Mouse (Mus musculus): Measurements from ENCODE around the gene Stn1. TPM values are rescaled to one million over a fixed set of nuclear protein-coding genes. Genes with fewer than 3 reads are reported as not detected.

Stn1 gene
- polyA plus RNA-seq, 1 experiment from 2014 or later = 53.6 TPM

DNA sequence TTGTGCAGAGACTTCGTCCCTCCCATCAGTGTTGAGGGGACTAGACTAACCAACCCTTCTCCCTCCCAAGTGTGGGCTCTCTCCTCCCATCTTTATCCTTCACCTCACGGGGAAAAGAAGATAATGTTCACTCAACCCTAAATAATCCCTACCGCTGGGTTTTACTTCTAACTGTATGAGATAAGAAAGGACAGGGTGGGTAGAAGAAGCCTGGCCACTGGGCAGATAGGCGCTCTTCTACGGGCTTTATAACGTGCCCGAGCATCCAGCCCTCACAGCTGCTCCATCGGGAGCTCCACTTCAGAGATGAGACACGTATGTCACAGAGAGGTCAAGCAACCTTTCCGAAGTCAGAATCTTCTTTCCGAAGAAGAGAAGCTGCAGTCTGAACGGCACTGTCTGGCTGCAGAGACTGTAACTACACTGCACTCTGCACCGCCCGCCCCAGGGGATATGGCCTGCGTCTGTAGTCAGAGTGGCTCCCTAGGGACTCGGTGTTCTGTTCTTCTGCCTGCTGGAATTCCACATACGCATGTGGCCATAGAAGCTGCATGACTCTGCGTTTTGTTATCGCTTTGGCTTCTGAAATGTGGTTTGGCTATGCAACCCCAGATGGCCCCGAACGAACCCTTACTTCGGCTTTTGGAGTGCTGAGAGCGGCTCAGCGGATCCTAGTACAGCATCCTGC lies 18.7 kb downstream of the Stn1 start:
- Histone ChIP-seq H3K9me3 (replicated peaks) (no peaks in the 10 kb centered on the region), H3K9ac (no peak overlapping the region), H3K27ac (replicated peaks) (no peak overlapping the region), H3K27me3 (no peaks in the 10 kb centered on the region), H3K36me3 (peaks cover 52% of the 10 kb centered on the region), H3K4me2 (replicated peaks) (no peak overlapping the region), H3K4me3 (replicated peaks) (no peak overlapping the region), H3K4me1 (no peaks in the 10 kb centered on the region)
- WGBS = 78% methylated on average over 24 of the region's 24 CpGs
- no peak for ATAC-seq (ENCODE audit: insufficient number of reproducible peaks, low FRiP score, low TSS enrichment, low read depth)

DNA sequence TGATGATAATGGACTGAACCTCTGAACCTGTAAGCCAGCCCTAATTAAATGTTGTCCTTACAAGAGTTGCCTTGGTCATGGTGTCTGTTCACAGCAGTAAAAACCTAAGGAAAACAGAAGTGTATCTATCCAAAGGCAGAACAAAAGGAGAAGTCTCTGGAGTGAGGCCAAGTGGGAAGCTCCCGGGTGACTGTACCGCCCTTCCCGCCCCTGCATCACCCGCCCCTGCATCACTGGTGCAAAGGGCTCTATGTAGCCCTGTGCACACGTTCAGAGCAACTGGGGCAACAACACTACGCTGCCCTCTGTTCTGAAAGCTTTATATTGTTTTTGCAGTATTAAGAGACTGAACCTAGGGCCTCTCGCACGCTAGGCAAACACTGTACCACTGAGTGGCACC lies 19.7 kb downstream of the Stn1 start:
- WGBS = 76% methylated on average over 8 of the region's 8 CpGs
- Histone ChIP-seq H3K27ac (replicated peaks) (no peak overlapping the region), H3K4me1 (no peaks in the 10 kb centered on the region), H3K9ac (no peak overlapping the region), H3K36me3 (peaks cover 42% of the 10 kb centered on the region), H3K4me2 (replicated peaks) (no peak overlapping the region), H3K9me3 (replicated peaks) (no peaks in the 10 kb centered on the region), H3K27me3 (no peaks in the 10 kb centered on the region), H3K4me3 (replicated peaks) (no peak overlapping the region)
- ATAC-seq (ENCODE audit: insufficient number of reproducible peaks, low FRiP score, low TSS enrichment, low read depth) = no peak

DNA sequence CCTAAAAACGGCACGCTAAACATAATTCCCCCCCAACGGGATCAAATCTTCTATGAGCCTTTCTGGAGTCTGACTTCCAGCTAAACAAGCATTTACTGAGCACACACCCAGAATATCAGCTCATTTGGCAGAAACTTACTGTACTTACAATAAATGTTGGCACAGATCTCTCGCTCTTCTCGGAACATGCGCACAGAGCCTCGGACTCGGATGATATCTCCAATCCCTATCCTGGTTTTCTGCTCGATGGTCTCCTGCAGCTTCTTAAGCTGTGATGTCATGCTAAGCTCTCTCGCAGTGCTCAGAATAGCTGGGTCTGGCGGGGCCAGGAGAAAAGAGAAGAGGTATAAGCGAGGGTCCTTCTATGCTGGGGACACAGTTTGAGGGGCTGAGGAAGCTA lies 20.4 kb downstream of the Stn1 start:
- Histone ChIP-seq H3K27me3 (no peaks in the 10 kb centered on the region), H3K4me1 (no peaks in the 10 kb centered on the region), H3K4me2 (replicated peaks) (no peak overlapping the region), H3K4me3 (replicated peaks) (no peak overlapping the region), H3K27ac (replicated peaks) (no peak overlapping the region), H3K36me3 (peaks cover 37% of the 10 kb centered on the region), H3K9ac (no peak overlapping the region), H3K9me3 (replicated peaks) (no peaks in the 10 kb centered on the region)
- 91% methylated on average over 12 of the region's 12 CpGs for WGBS
- no peak for ATAC-seq (ENCODE audit: insufficient number of reproducible peaks, low FRiP score, low TSS enrichment, low read depth)

DNA sequence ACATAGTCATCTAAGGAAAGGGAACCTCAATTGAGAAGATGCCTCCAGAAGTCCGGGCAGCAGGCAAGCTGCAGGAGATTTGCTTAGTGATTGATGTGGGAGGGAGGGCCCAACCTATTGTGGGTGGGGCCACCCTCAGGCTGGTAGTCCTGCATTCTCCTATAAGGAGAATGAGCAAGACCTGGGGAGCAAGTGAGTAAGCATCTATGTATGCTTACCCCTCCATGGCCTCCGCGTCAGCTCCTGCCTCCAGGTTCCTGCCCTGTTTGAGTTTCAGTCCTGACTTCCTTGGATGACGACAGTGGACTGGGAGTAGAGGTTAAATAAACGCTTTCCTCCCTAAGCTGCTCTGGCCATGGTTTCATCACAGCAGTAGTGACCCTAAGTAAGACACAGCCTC lies 22.2 kb downstream of the Stn1 start:
- H3K27ac ChIP-seq (replicated peaks) = no peak overlapping the region
- no peak overlapping the region for H3K4me2 ChIP-seq (replicated peaks)
- H3K27me3 ChIP-seq = no peaks in the 10 kb centered on the region
- no peak overlapping the region for H3K4me3 ChIP-seq (replicated peaks)
- H3K36me3 ChIP-seq = peaks cover 32% of the 10 kb centered on the region
- 65% methylated on average over 5 of the region's 5 CpGs for WGBS
- peaks cover 12% of the 10 kb centered on the region; the same call in 1 of the 2 replicates for H3K4me1 ChIP-seq
- no peak overlapping the region for H3K9ac ChIP-seq
- no peaks in the 10 kb centered on the region for H3K9me3 ChIP-seq (replicated peaks)
- no peak for ATAC-seq (ENCODE audit: insufficient number of reproducible peaks, low FRiP score, low TSS enrichment, low read depth)

DNA sequence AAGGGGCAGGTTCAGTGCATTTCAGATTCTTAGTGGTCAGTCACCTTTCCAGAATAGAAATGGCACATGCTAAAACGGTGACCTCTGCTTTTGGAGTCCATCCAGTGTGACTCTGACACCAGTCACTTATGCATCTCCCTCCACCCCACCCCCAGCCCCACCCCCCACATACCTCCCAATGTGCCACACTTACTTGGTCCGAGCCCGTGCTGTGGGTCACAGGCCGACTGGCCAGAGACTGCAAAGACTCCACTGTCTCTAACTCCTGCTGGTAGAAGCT lies 23.7 kb downstream of the Stn1 start:
- 78% methylated on average over 4 of the region's 4 CpGs for WGBS
- Histone ChIP-seq H3K36me3 (peaks cover 40% of the 10 kb centered on the region), H3K4me3 (replicated peaks) (no peak overlapping the region), H3K27ac (replicated peaks) (no peak overlapping the region), H3K27me3 (no peaks in the 10 kb centered on the region), H3K4me1 (peaks cover 27% of the 10 kb centered on the region), H3K9ac (no peak overlapping the region), H3K9me3 (replicated peaks) (no peaks in the 10 kb centered on the region), H3K4me2 (replicated peaks) (no peak overlapping the region)
- ATAC-seq (ENCODE audit: insufficient number of reproducible peaks, low FRiP score, low TSS enrichment, low read depth) = no peak

DNA sequence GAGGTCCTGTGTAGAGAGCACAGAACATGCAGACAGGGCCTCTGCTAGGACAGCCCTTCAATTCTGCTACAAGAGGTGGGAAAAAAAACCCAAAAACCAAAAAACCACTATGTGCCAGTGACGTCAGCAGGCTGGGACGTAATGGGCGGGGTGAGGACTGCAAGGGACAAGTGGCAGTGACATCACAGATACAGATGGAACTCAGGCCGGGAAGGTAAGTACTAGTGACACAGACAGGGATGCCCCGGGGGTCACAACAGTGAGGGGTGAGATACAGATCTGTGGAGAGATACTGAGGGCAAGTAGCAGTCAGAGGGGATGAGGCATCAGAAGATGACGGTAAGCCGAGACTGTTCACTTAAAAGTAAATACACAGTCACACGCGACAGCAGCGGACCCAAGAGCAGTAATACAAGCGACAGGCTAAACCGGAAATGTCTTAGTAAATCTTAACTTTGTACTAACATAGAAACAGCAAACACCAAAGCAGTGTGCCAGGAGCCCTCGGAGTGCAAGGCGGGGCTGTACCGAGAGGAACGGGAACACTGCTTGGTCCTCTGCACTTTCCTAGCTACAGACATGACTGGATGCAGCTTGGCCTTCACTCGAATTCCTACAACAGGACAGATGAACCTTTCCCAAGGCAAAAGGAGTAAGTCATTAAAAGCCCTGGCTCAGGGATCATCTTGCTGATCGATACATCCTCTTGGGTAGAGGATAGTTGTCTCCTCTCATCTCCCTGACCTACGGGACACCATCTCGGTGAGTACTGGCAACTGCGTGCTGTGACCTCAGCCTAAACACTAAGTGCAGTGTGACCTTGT lies 24.3 kb downstream of the Stn1 start:
- no peak overlapping the region for H3K4me2 ChIP-seq (replicated peaks)
- peaks cover 40% of the 10 kb centered on the region for H3K36me3 ChIP-seq
- no peak overlapping the region for H3K4me3 ChIP-seq (replicated peaks)
- peaks cover 32% of the 10 kb centered on the region for H3K4me1 ChIP-seq
- no peak overlapping the region for H3K27ac ChIP-seq (replicated peaks)
- no peaks in the 10 kb centered on the region for H3K9me3 ChIP-seq (replicated peaks)
- no peak overlapping the region for H3K9ac ChIP-seq
- 70% methylated on average over 21 of the region's 21 CpGs for WGBS
- H3K27me3 ChIP-seq = no peaks in the 10 kb centered on the region
- ATAC-seq (ENCODE audit: insufficient number of reproducible peaks, low FRiP score, low TSS enrichment, low read depth) = no peak

DNA sequence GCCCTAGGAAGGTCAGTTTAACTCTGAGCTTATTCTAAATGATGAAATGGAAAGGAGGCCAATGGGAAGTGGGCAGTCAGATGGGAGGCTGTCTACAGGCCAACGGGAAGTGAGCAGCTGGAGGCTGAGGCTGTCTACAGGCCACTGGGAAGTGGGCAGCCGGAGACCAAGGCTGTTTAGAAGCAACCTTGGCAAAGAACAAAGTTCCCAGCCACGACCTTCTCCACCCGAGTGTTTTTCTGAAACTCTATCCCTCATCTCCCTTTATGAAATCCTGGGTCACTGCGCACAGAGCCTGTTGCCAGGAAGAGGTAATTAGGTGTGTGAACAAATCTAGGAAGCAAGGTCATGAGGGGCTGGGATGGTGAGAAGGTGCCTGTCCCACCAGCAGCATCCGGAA lies 25.3 kb downstream of the Stn1 start:
- Histone ChIP-seq H3K4me3 (replicated peaks) (no peak overlapping the region), H3K9me3 (replicated peaks) (no peaks in the 10 kb centered on the region), H3K36me3 (peaks cover 37% of the 10 kb centered on the region), H3K4me2 (replicated peaks) (no peak overlapping the region), H3K27me3 (no peaks in the 10 kb centered on the region), H3K9ac (no peak overlapping the region), H3K27ac (replicated peaks) (0 out of 2 replicates have a peak overlapping the region, but pooled peaks have one; percentile 40), H3K4me1 (peaks cover 39% of the 10 kb centered on the region)
- ATAC-seq (ENCODE audit: insufficient number of reproducible peaks, low FRiP score, low TSS enrichment, low read depth) = no peak
- WGBS = 56% methylated on average over 6 of the region's 6 CpGs

DNA sequence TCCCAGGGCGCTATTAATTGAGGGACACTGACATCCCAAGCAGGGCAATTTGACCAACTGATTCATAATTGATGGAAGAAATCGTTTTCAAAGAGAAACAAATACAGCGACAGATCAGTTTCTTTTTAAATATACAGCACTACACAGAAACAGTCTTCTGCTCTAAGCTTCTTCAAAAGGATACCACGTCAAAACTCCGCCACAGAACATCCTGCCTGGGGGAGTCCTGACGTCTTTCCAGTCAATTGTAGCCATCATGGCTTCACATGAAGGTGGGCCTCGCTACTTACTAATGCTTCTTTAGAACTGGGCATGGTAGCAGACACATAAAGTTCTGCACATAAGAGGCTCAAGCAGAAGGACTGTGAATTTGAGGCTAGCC lies 26.0 kb downstream of the Stn1 start:
- Histone ChIP-seq H3K36me3 (peaks cover 37% of the 10 kb centered on the region), H3K4me3 (replicated peaks) (no peak overlapping the region), H3K9me3 (replicated peaks) (no peaks in the 10 kb centered on the region), H3K4me2 (replicated peaks) (no peak overlapping the region), H3K27me3 (no peaks in the 10 kb centered on the region), H3K4me1 (peaks cover 39% of the 10 kb centered on the region), H3K27ac (replicated peaks) (peak overlapping the region; percentile 85), H3K9ac (no peak overlapping the region)
- WGBS = 42% methylated on average over 7 of the region's 7 CpGs
- ATAC-seq (ENCODE audit: insufficient number of reproducible peaks, low FRiP score, low TSS enrichment, low read depth) = no peak

DNA sequence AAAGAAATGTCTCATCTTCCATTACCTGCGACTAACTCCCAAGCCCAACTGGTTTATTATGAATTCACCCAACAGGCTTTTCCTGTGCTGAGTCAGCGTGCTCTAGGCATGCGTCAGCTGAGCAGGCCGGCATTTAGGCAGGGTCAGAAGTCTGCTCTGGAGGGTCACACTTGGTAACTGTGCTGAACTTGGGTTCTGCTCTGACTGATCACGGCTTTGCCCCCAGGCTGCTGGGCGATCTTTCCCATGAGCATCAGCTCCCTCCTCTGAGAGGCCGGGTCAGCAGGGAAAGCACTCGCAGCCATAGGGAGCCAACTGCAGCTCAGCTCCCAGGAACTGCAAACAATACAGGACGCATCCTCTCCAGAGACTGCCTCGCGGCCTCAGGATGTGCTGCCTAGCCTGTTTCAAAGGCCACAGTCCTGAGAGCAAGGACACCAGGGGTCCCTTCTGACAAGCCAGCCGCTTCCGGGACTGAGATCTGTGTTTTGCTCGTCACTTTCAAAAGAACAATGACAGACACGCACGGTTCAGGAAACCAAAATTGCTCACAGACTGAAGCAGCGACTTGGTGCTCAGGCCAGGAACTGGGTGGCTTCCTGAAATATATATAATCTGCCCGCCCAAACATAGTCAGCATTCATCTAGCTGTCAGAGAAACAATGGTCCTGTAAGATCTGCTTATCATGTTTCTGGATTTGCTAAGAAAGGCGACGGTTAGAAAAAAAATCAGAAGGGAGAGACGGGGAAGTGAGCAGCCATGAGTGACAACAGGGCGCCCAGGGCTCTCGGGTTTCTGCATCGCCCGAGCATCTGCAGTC lies 26.6 kb downstream of the Stn1 start:
- Histone ChIP-seq H3K9me3 (replicated peaks) (no peaks in the 10 kb centered on the region), H3K27me3 (no peaks in the 10 kb centered on the region), H3K36me3 (peaks cover 34% of the 10 kb centered on the region), H3K27ac (replicated peaks) (peak overlapping the region; percentile 85), H3K4me3 (replicated peaks) (no peak overlapping the region), H3K4me2 (replicated peaks) (peak overlapping the region; percentile 24; the same call in 1 of the 2 replicates), H3K4me1 (peaks cover 39% of the 10 kb centered on the region), H3K9ac (no peak overlapping the region)
- WGBS = 23% methylated on average over 25 of the region's 25 CpGs
- no peak for ATAC-seq (ENCODE audit: insufficient number of reproducible peaks, low FRiP score, low TSS enrichment, low read depth)

DNA sequence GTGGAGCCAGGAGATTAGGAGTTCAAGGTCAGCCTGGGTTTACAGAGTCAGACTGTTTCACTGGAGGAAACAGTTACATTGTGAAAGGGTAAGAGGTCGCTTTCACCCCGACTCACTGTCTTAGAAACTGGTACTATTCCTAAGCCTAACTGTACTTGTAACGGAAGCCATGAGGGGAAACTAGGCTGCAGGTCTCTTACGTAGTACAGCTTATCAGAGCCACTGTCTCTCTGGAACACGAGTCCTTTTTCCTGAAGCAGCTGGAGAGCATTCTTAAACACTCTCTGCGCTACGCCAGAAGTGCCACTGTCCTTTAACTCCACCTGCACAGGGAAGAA lies 27.2 kb downstream of the Stn1 start:
- peaks cover 31% of the 10 kb centered on the region; the same call in 1 of the 2 replicates for H3K36me3 ChIP-seq
- H3K4me3 ChIP-seq (replicated peaks) = no peak overlapping the region
- no peaks in the 10 kb centered on the region for H3K27me3 ChIP-seq
- no peak overlapping the region for H3K9ac ChIP-seq
- H3K27ac ChIP-seq (replicated peaks) = peak overlapping the region; percentile 85
- 67% methylated on average over 7 of the region's 7 CpGs for WGBS
- H3K4me2 ChIP-seq (replicated peaks) = no peak overlapping the region
- H3K4me1 ChIP-seq = peaks cover 39% of the 10 kb centered on the region
- H3K9me3 ChIP-seq (replicated peaks) = no peaks in the 10 kb centered on the region
- ATAC-seq (ENCODE audit: insufficient number of reproducible peaks, low FRiP score, low TSS enrichment, low read depth) = no peak

DNA sequence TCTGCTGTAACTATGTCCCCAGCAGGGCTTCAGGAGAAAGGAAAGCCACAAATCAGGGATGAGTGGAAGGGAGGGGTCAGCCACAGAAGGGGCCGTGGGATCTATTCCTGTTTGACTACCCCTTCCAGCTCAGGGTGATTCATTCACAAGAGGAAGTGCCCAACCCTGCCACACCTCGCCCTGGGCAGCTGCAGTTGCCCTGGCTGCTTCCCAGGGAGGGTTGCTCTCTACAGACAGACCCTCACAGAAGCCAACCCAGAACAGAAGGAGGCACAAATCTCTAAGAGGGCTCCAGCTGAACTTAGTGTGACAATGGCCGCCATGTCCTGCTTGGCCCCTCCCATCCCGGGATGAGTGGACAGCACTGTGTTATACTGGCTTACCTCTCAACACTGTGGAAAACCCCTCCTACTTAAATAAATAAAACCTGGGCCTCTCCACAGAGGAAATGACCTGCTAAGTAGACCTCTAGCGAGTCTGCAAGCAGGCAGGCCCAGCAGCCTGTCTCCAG lies 28.5 kb downstream of the Stn1 start:
- Histone ChIP-seq H3K27me3 (no peaks in the 10 kb centered on the region), H3K9me3 (replicated peaks) (no peaks in the 10 kb centered on the region), H3K4me3 (replicated peaks) (no peak overlapping the region), H3K9ac (no peak overlapping the region), H3K36me3 (0 out of 2 replicates have a peak, but pooled peaks cover 19% of the 10 kb centered on the region), H3K4me1 (peaks cover 39% of the 10 kb centered on the region), H3K4me2 (replicated peaks) (no peak overlapping the region), H3K27ac (replicated peaks) (peak overlapping the region; percentile 45)
- WGBS = 64% methylated on average over 5 of the region's 5 CpGs
- ATAC-seq (ENCODE audit: insufficient number of reproducible peaks, low FRiP score, low TSS enrichment, low read depth) = peak; percentile 25; the same call in 1 of the 2 replicates

Data from embryonic facial prominence, embryonic 15.5 days (tissue).